Mouse (Mus musculus) bone marrow macrophage, adult 2 months (primary cell): Measurements from ENCODE around the gene Hipk4. TPM values are rescaled to one million over a fixed set of nuclear protein-coding genes. Genes with fewer than 3 reads are reported as not detected.

Source experiments
- H3K27ac ChIP-seq: 2 replicates; pipeline ENCODE4 v1.5.1; 2012; ENCODE audit warnings: low read depth, low read length; ENCODE audit not compliant: insufficient read depth
- H3K4me1 ChIP-seq: 2 replicates; pipeline ENCODE4 v1.6.1; 2012; ENCODE audit warnings: low read length; ENCODE audit not compliant: control insufficient read depth, insufficient read depth
- H3K4me3 ChIP-seq: 2 replicates; pipeline ENCODE4 v1.5.1; 2012; ENCODE audit warnings: mild to moderate bottlenecking, low read length, moderate library complexity; ENCODE audit not compliant: insufficient read depth
- CTCF ChIP-seq: IDR thresholded peaks from 2 replicates; pipeline ENCODE4 v1.5.1; 2012; ENCODE audit warnings: low read depth, mild to moderate bottlenecking, low read length, moderate library complexity
- POLR2A ChIP-seq: IDR thresholded peaks from 2 replicates; pipeline ENCODE4 v1.6.1; 2012; ENCODE audit warnings: mild to moderate bottlenecking, low read depth, low read length, borderline replicate concordance
- polyA plus RNA-seq: library from polyadenylated mRNA; stranded (reverse); fragments of >200 nt; gene quantifications from 2 replicates; pipeline ENCODE4 v1.2.4, GENCODE M21; 2012; ENCODE audit not compliant: missing spikeins, insufficient read depth, insufficient read length

Hipk4 gene
- polyA plus RNA-seq, 1 experiment = 0.43 TPM

GRCm38 (mm10) chr7:27580380-27581174 is 57.5 kb downstream of the Hipk4 start:
- TF ChIP-seq CTCF (no peak), POLR2A (no peak)
- Histone ChIP-seq H3K27ac (peak overlapping the region; percentile 21), H3K4me1 (peaks cover 26% of the 10 kb centered on the region), H3K4me3 (no peak overlapping the region)

Other genes with a start within 250 kb of the Hipk4 start
- 0.84 TPM in 1 of 2 replicates, not detected in the other for gene Ltbp4, start 185.6 kb upstream of the Hipk4 start, polyA plus RNA-seq
- 51.0 and 60.8 TPM in 2 replicates for gene Shkbp1, start 167.2 kb upstream of the Hipk4 start, polyA plus RNA-seq
- 10.4 TPM in 1 of 2 replicates, not detected in the other for gene Gm20479, start 165.8 kb upstream of the Hipk4 start, polyA plus RNA-seq
- gene Sptbn4, start 75.6 kb upstream of the Hipk4 start, polyA plus RNA-seq = 0.48 and 0.73 TPM in 2 replicates
- 473 and 496 TPM in 2 replicates for gene Blvrb, start 75.3 kb upstream of the Hipk4 start, polyA plus RNA-seq
- 19.5 and 20.9 TPM in 2 replicates for gene Sertad3, start 49.5 kb upstream of the Hipk4 start, polyA plus RNA-seq
- 22.1 and 24.7 TPM in 2 replicates for gene Sertad1, start 36.4 kb upstream of the Hipk4 start, polyA plus RNA-seq
- gene Prx, start 23.9 kb upstream of the Hipk4 start, polyA plus RNA-seq = 0.57 and 0.68 TPM in 2 replicates
- gene Pld3, start 30.0 kb downstream of the Hipk4 start, polyA plus RNA-seq = 397 TPM in 2 replicates
- 53.6 and 59.8 TPM in 2 replicates for gene 2310022A10Rik, start 30.0 kb downstream of the Hipk4 start, polyA plus RNA-seq
- gene Akt2, start 68.3 kb downstream of the Hipk4 start, polyA plus RNA-seq = 67.1 and 83.5 TPM in 2 replicates
- gene Ttc9b, start 130.6 kb downstream of the Hipk4 start, polyA plus RNA-seq = not detected in 2 replicates
- gene Map3k10, start 151.3 kb downstream of the Hipk4 start, polyA plus RNA-seq = 12.2 and 12.6 TPM in 2 replicates
- 4.8 and 5.6 TPM in 2 replicates for gene Zfp607b, start 166.1 kb downstream of the Hipk4 start, polyA plus RNA-seq
- 8.3 and 8.9 TPM in 2 replicates for gene Zfp60, start 208.1 kb downstream of the Hipk4 start, polyA plus RNA-seq